In the genomic region with DNA sequence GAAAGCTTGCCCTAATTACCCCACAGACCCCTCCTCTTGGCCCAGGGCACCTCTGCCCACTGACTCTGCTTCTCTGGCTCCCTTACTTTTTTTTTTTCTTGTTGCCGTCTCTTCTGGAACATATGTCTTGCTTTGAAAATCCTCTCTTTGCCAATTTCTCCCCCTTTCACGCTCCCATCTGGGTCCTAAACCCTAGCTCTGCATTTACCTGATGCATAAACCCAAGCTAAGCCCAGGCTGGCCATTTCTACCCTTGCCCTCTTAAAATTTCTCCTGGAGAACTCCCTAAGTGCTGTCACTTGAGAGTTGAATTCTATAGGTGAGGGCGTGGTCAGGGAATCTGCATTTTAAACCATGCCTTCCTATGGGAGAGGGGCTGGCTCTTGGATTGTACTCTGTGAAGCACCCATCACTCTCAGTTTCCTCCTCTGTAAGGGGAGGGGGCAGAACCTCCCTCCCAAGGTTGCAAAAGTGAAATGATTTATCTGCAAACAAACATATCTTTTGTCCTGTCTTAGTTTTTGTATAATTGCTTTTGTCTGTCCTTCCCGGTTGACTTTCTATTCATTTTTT, we compare ENCODE assay signal across 9 mouse cellular contexts. TPM values are rescaled to one million over a fixed set of nuclear protein-coding genes. Genes with fewer than 3 reads are reported as not detected.
DNase-seq lines count a peak whose midpoint lies in the region; ATAC-seq and TF ChIP-seq lines count a peak whose summit lies in the region.
"Had no signal": no experiment of that assay in that cellular context is flagged by ENCODE, and none has a peak within 500 bp of the region (broad histone marks: within the 10 kb centered on the region; RNA-seq: fewer than 3 reads in every experiment).

No protein-coding gene starts in this region.

- 20% methylated on average over 4 of the region's 4 CpGs for WGBS in lung, embryonic 14.5 days
- 19% methylated on average over 4 of the region's 4 CpGs for WGBS in lung, postnatal 0 days
- WGBS in forebrain, embryonic 11.5 days: 14% methylated on average over 4 of the region's 4 CpGs
- 31% methylated on average over 4 of the region's 4 CpGs for whole genome bisulfite sequencing in intestine, postnatal 0 days
- WGBS in neural tube, embryonic 15.5 days: 14% methylated on average over 4 of the region's 4 CpGs

- no peaks in the 10 kb centered on the region for H3K36me3 ChIP-seq in lung, embryonic 14.5 days (ENCODE audit: insufficient read depth)
- no peaks in the 10 kb centered on the region for H3K36me3 ChIP-seq in lung, postnatal 0 days (ENCODE audit: insufficient read depth, low read length)
- H3K36me3 ChIP-seq in forebrain, embryonic 11.5 days (ENCODE audit: control insufficient read depth, insufficient read depth, low read length): no peaks in the 10 kb centered on the region
- H3K36me3 ChIP-seq in intestine, postnatal 0 days (ENCODE audit: control insufficient read depth, insufficient read depth): no peaks in the 10 kb centered on the region
- no peaks in the 10 kb centered on the region for H3K36me3 ChIP-seq in neural tube, embryonic 15.5 days
- H3K36me3 ChIP-seq: liver, embryonic 15.5 days had no signal

- no peak for ATAC-seq in lung, embryonic 14.5 days (ENCODE audit: insufficient read depth)
- ATAC-seq in lung, postnatal 0 days: no peak
- ATAC-seq in forebrain, embryonic 11.5 days (replicated peaks; ENCODE audit: low FRiP score): 0 out of 2 replicates have a peak, but pooled peaks have one; percentile 41
- ATAC-seq in intestine, postnatal 0 days: no peak
- no peak for ATAC-seq in neural tube, embryonic 15.5 days (ENCODE audit: low FRiP score)

- no peak for TF ChIP-seq EP300 in lung, postnatal 0 days (IDR thresholded peaks at IDR 0.05)

- DNase-seq in lung, embryonic 14.5 days: no peak
- DNase-seq in lung, postnatal 0 days (ENCODE audit: low spot score): no peak
- no peak for DNase-seq in forebrain, embryonic 11.5 days (ENCODE audit: low spot score)
- no peak for DNase-seq in adrenal gland, postnatal 36 days
- no peak for DNase-seq in B cell, adult 2 months
- DNase-seq in layer of hippocampus, adult 8-10 months (ENCODE audit: low spot score in 2 of 2): no peak

- peak overlapping the region; percentile 43; the same call in 1 of the 2 replicates for H3K4me2 ChIP-seq in lung, embryonic 14.5 days
- H3K4me2 ChIP-seq in lung, postnatal 0 days (replicated peaks; ENCODE audit: low read depth, low read length): no peak overlapping the region
- H3K4me2 ChIP-seq in forebrain, embryonic 11.5 days (ENCODE audit: low read depth, low read length, severe bottlenecking): peak overlapping the region; percentile 66
- peak overlapping the region; percentile 13; the same call in 1 of the 2 replicates for H3K4me2 ChIP-seq in intestine, postnatal 0 days (replicated peaks; ENCODE audit: low read depth)
- peak overlapping the region; percentile 57 for H3K4me2 ChIP-seq in neural tube, embryonic 15.5 days
- H3K4me2 ChIP-seq: liver, embryonic 15.5 days had no signal

- H3K4me3 ChIP-seq in lung, embryonic 14.5 days (ENCODE audit: low read depth, low read length): no peak overlapping the region
- H3K4me3 ChIP-seq in lung, postnatal 0 days (ENCODE audit: low read depth, low read length): no peak overlapping the region
- H3K4me3 ChIP-seq in forebrain, embryonic 11.5 days (ENCODE audit: low read depth, low read length): peak overlapping the region; percentile 24; the same call in 1 of the 2 replicates
- no peak overlapping the region for H3K4me3 ChIP-seq in intestine, postnatal 0 days (ENCODE audit: low read depth, low read length)
- H3K4me3 ChIP-seq in neural tube, embryonic 15.5 days (replicated peaks): peak overlapping the region; percentile 16; the same call in 1 of the 2 replicates
- H3K4me3 ChIP-seq: liver, embryonic 15.5 days had no signal

- H3K9ac ChIP-seq in lung, embryonic 14.5 days: no peak overlapping the region
- no peak overlapping the region for H3K9ac ChIP-seq in lung, postnatal 0 days (replicated peaks; ENCODE audit: low read depth)
- H3K9ac ChIP-seq in forebrain, embryonic 11.5 days (ENCODE audit: low read length): peak overlapping the region; percentile 59
- H3K9ac ChIP-seq in intestine, postnatal 0 days (ENCODE audit: low read depth, low read length): no peak overlapping the region
- 0 out of 2 replicates have a peak overlapping the region, but pooled peaks have one; percentile 14 for H3K9ac ChIP-seq in neural tube, embryonic 15.5 days (replicated peaks)
- H3K9ac ChIP-seq: liver, embryonic 15.5 days had no signal

- 0 out of 2 replicates have a peak, but pooled peaks cover 5% of the 10 kb centered on the region for H3K27me3 ChIP-seq in lung, embryonic 14.5 days (ENCODE audit: insufficient read depth, low read length)
- H3K27me3 ChIP-seq in lung, postnatal 0 days (replicated peaks; ENCODE audit: insufficient read depth, low read length): peaks cover 6% of the 10 kb centered on the region; the same call in 1 of the 2 replicates
- no peaks in the 10 kb centered on the region for H3K27me3 ChIP-seq in forebrain, embryonic 11.5 days (ENCODE audit: control insufficient read depth, insufficient read depth, low read length)
- H3K27me3 ChIP-seq in intestine, postnatal 0 days (replicated peaks; ENCODE audit: control insufficient read depth, insufficient read depth, low read length): 0 out of 2 replicates have a peak, but pooled peaks cover 3% of the 10 kb centered on the region
- no peaks in the 10 kb centered on the region for H3K27me3 ChIP-seq in neural tube, embryonic 15.5 days (replicated peaks)

- no peaks in the 10 kb centered on the region for H3K9me3 ChIP-seq in lung, embryonic 14.5 days (ENCODE audit: low read depth, low read length)
- no peaks in the 10 kb centered on the region for H3K9me3 ChIP-seq in lung, postnatal 0 days (ENCODE audit: low read length)
- H3K9me3 ChIP-seq in forebrain, embryonic 11.5 days (ENCODE audit: control insufficient read depth, low read length): no peaks in the 10 kb centered on the region
- H3K9me3 ChIP-seq in intestine, postnatal 0 days (ENCODE audit: control insufficient read depth): no peaks in the 10 kb centered on the region
- H3K9me3 ChIP-seq in neural tube, embryonic 15.5 days (replicated peaks): no peaks in the 10 kb centered on the region
- H3K9me3 ChIP-seq: liver, embryonic 15.5 days had no signal

- no peak overlapping the region for H3K27ac ChIP-seq in lung, embryonic 14.5 days (ENCODE audit: low read depth)
- H3K27ac ChIP-seq in lung, postnatal 0 days (ENCODE audit: low read length): no peak overlapping the region
- no peak overlapping the region for H3K27ac ChIP-seq in forebrain, embryonic 11.5 days (ENCODE audit: low read depth, low read length)
- no peak overlapping the region for H3K27ac ChIP-seq in intestine, postnatal 0 days (ENCODE audit: low read depth, low read length)
- H3K27ac ChIP-seq in neural tube, embryonic 15.5 days (replicated peaks): peak overlapping the region; percentile 79
- H3K27ac ChIP-seq: liver, embryonic 15.5 days had no signal

- no peaks in the 10 kb centered on the region for H3K4me1 ChIP-seq in lung, embryonic 14.5 days (ENCODE audit: insufficient read depth)
- H3K4me1 ChIP-seq in lung, postnatal 0 days (ENCODE audit: insufficient read depth, low read depth, low read length): no peaks in the 10 kb centered on the region
- peaks cover 15% of the 10 kb centered on the region; the same call in 1 of the 2 replicates for H3K4me1 ChIP-seq in forebrain, embryonic 11.5 days (replicated peaks; ENCODE audit: control insufficient read depth, insufficient read depth, low read length)
- no peaks in the 10 kb centered on the region for H3K4me1 ChIP-seq in intestine, postnatal 0 days (replicated peaks; ENCODE audit: control insufficient read depth, insufficient read depth, low read length)
- peaks cover 26% of the 10 kb centered on the region for H3K4me1 ChIP-seq in neural tube, embryonic 15.5 days

- TF ChIP-seq CTCF in lung, embryonic 14.5 days (IDR thresholded peaks at IDR 0.05; ENCODE audit: low read depth): no peak
- no peak for TF ChIP-seq CTCF in lung, postnatal 0 days (IDR thresholded peaks at IDR 0.05)
- TF ChIP-seq CTCF in intestine, postnatal 0 days (IDR thresholded peaks at IDR 0.05; ENCODE audit: low read depth): no peak

RNA-seq across cellular contexts. Expression of gene Sirpa, which starts 18.8 kb away (rescaled TPM):
- polyA plus RNA-seq in lung, embryonic 14.5 days (2014; fragmentation: Nextera tagmentation; extraction: Ambion mirVana): 25.0 and 26.5 TPM in 2 replicates
- 30.1 and 35.4 TPM in 2 replicates for polyA plus RNA-seq in lung, postnatal 0 days (2015; fragmentation: Nextera tagmentation; extraction: Ambion mirVana)
- polyA plus RNA-seq in forebrain, embryonic 11.5 days (2014; fragmentation: Nextera tagmentation; extraction: Ambion mirVana): 18.7 and 22.5 TPM in 2 replicates
- 9.5 and 9.7 TPM in 2 replicates for polyA plus RNA-seq in intestine, postnatal 0 days (2015; fragmentation: Nextera tagmentation; extraction: Ambion mirVana)
- 31.4 and 36.4 TPM in 2 replicates for polyA plus RNA-seq in neural tube, embryonic 15.5 days (2015; fragmentation: Nextera tagmentation; extraction: Ambion mirVana)
- 10 to 100 TPM; 37.5 to 66.5 TPM for total RNA-seq in adrenal gland, postnatal 36 days (2021)
- 100 to 1,000 TPM; 317 to 358 (median 338) TPM for total RNA-seq in layer of hippocampus, adult 8-10 months (2022)

RNA-seq across cellular contexts. Expression of gene F830045P16Rik, which starts 37.4 kb away (rescaled TPM):
- not detected in 2 replicates for polyA plus RNA-seq in lung, embryonic 14.5 days (2014; fragmentation: Nextera tagmentation; extraction: Ambion mirVana)
- not detected in 2 replicates for polyA plus RNA-seq in lung, postnatal 0 days (2015; fragmentation: Nextera tagmentation; extraction: Ambion mirVana)
- not detected in 2 replicates for polyA plus RNA-seq in forebrain, embryonic 11.5 days (2014; fragmentation: Nextera tagmentation; extraction: Ambion mirVana)
- not detected in 2 replicates for polyA plus RNA-seq in intestine, postnatal 0 days (2015; fragmentation: Nextera tagmentation; extraction: Ambion mirVana)
- polyA plus RNA-seq in neural tube, embryonic 15.5 days (2015; fragmentation: Nextera tagmentation; extraction: Ambion mirVana): 0.09 TPM in 1 of 2 replicates, not detected in the other
- total RNA-seq in adrenal gland, postnatal 36 days (2021): not detected
- total RNA-seq in layer of hippocampus, adult 8-10 months (2022): 1 to 10 TPM in 2 of 4 experiments, under 1 TPM in 2; 0.24 to 1.8 (median 0.93) TPM
- polyA plus RNA-seq: liver, embryonic 15.5 days had no signal

Comparison
In these comparisons a context has a peak if more than half of its experiments do, and no peak if none do; other contexts are left out.
1. H3K4me3 ChIP-seq: peak in forebrain, embryonic 11.5 days (single experiment) and neural tube, embryonic 15.5 days (single experiment); none in lung, embryonic 14.5 days (single experiment), lung, postnatal 0 days (single experiment) and intestine, postnatal 0 days (single experiment).
2. H3K9ac ChIP-seq: peak in forebrain, embryonic 11.5 days (single experiment) and neural tube, embryonic 15.5 days (single experiment); none in lung, embryonic 14.5 days (single experiment), lung, postnatal 0 days (single experiment) and intestine, postnatal 0 days (single experiment).